ENCODE assay signal across 17 mouse cellular contexts in genomic region chr8:120063326-120063725, GRCm38 (mm10). TPM values are rescaled to one million over a fixed set of nuclear protein-coding genes. Genes with fewer than 3 reads are reported as not detected.
A peak's percentile ranks its signal among the peaks of the same experiment; 100 is the strongest.
DNase-seq lines count a peak whose midpoint lies in the region; ATAC-seq and TF ChIP-seq lines count a peak whose summit lies in the region.
"Had no signal": no experiment of that assay in that cellular context is flagged by ENCODE, and none has a peak within 500 bp of the region (broad histone marks: within the 10 kb centered on the region; RNA-seq: fewer than 3 reads in every experiment).

No protein-coding gene starts in this region.

- H3K36me3 ChIP-seq in heart, embryonic 10.5 days: no peaks in the 10 kb centered on the region
- H3K36me3 ChIP-seq: embryonic facial prominence, embryonic 12.5 days; forebrain, embryonic 12.5 days; hindbrain, embryonic 10.5 days; midbrain, embryonic 12.5 days had no signal

- WGBS in heart, embryonic 10.5 days: 78% methylated on average over 3 of the region's 3 CpGs

- TF ChIP-seq CTCF in gastrocnemius, adult 2 months (IDR thresholded peaks at IDR 0.05): no peak

- intact Hi-C loops in gastrocnemius, adult 2 months (cut with DNase I): loop anchor here (2.0 kb wide), 1 partner anchor 59 kb away; no protein-coding TSS in a partner anchor
- intact Hi-C loops in gastrocnemius, postnatal 14 days (cut with DNase I; ENCODE audit: low total_unique reads): loop anchor here (5.0 kb wide), 1 partner anchor 61 kb away; no protein-coding TSS in a partner anchor
- intact Hi-C loops in left cerebral cortex, postnatal 25 days (cut with DNase I): no loop called here

- peaks cover 6% of the 10 kb centered on the region for H3K4me1 ChIP-seq in heart, embryonic 10.5 days
- H3K4me1 ChIP-seq: midbrain, embryonic 12.5 days had no signal

- DNase-seq in gastrocnemius, adult 2 months: no peak
- DNase-seq in gastrocnemius, postnatal 14 days: no peak
- DNase-seq in naive thymus-derived CD4-positive, alpha-beta T cell, adult 2 months (ENCODE audit: low read depth): peak; percentile 46
- DNase-seq in thymus, postnatal 36 days: peak; percentile 58 to 69
- no peak for DNase-seq in heart, embryonic 10.5 days (ENCODE audit: low spot score)
- no peak for DNase-seq in left cerebral cortex, postnatal 25 days (ENCODE audit: low spot score in 2 of 2)
- no peak for DNase-seq in adrenal gland, adult 8-10 months
- DNase-seq: cerebellum, postnatal 14 days; lung, postnatal 14 days had no signal

- peak overlapping the region; percentile 69 for H3K27ac ChIP-seq in gastrocnemius, adult 2 months
- H3K27ac ChIP-seq in heart, embryonic 10.5 days: no peak overlapping the region
- H3K27ac ChIP-seq: embryonic facial prominence, embryonic 12.5 days; forebrain, embryonic 12.5 days; midbrain, embryonic 12.5 days had no signal

- peaks cover 38% of the 10 kb centered on the region for H3K27me3 ChIP-seq in heart, embryonic 10.5 days (ENCODE audit: insufficient read depth, poor library complexity, severe bottlenecking)
- H3K27me3 ChIP-seq: embryonic facial prominence, embryonic 12.5 days; forebrain, embryonic 12.5 days; midbrain, embryonic 12.5 days had no signal

- H3K9me3 ChIP-seq in heart, embryonic 10.5 days: no peaks in the 10 kb centered on the region
- H3K9me3 ChIP-seq: embryonic facial prominence, embryonic 12.5 days; forebrain, embryonic 12.5 days; hindbrain, embryonic 10.5 days; midbrain, embryonic 12.5 days had no signal

- no peak overlapping the region for H3K4me3 ChIP-seq in gastrocnemius, adult 2 months
- H3K4me3 ChIP-seq in heart, embryonic 10.5 days: no peak overlapping the region
- H3K4me3 ChIP-seq: embryonic facial prominence, embryonic 12.5 days; erythroblast, embryonic 14.5 days; forebrain, embryonic 12.5 days; hindbrain, embryonic 10.5 days; midbrain, embryonic 12.5 days had no signal

- peak; percentile 84 for ATAC-seq in CD4-positive, CD25-positive, alpha-beta regulatory T cell, adult 4 months
- ATAC-seq: hindbrain, embryonic 16.5 days; intestine, postnatal 0 days had no signal

RNA-seq across cellular contexts. Expression of gene Zdhhc7, which starts 38.0 kb away (rescaled TPM):
- total RNA-seq in gastrocnemius, adult 2 months (2021): 10 to 100 TPM; 23.9 to 27.6 TPM
- 10 to 100 TPM; 21.0 to 21.2 TPM for total RNA-seq in gastrocnemius, postnatal 14 days (2021)
- polyA plus RNA-seq in CD4-positive, CD25-positive, alpha-beta regulatory T cell, adult 4 months (2017; shearing (Covaris generic)): 1 to 10 TPM; 4.9 to 5.4 TPM
- 35.5 and 37.3 TPM in 2 replicates for polyA plus RNA-seq in heart, embryonic 10.5 days (2016; fragmentation: Nextera tagmentation; extraction: Ambion mirVana)
- 10 to 100 TPM; 36.5 to 40.0 TPM for total RNA-seq in left cerebral cortex, postnatal 25 days (2021)
- total RNA-seq in adrenal gland, adult 8-10 months (2022): 10 to 100 TPM; 50.1 to 70.1 (median 55.6) TPM

RNA-seq across cellular contexts. Expression of gene 6430548M08Rik, which starts 50.6 kb away (rescaled TPM):
- 10 to 100 TPM; 26.5 to 30.0 TPM for total RNA-seq in gastrocnemius, adult 2 months (2021)
- 10 to 100 TPM; 16.7 to 20.3 TPM for total RNA-seq in gastrocnemius, postnatal 14 days (2021)
- under 1 TPM in 1 of 2 experiments, not detected in 1; 0.20 TPM for polyA plus RNA-seq in CD4-positive, CD25-positive, alpha-beta regulatory T cell, adult 4 months (2017; shearing (Covaris generic))
- polyA plus RNA-seq in heart, embryonic 10.5 days (2016; fragmentation: Nextera tagmentation; extraction: Ambion mirVana): 8.2 and 11.9 TPM in 2 replicates
- total RNA-seq in left cerebral cortex, postnatal 25 days (2021): 100 to 1,000 TPM; 221 to 232 TPM
- 100 to 1,000 TPM; 110 to 182 (median 142) TPM for total RNA-seq in adrenal gland, adult 8-10 months (2022)

Comparison
In these comparisons a context has a peak if more than half of its experiments do, and no peak if none do; other contexts are left out.
1. DNase-seq: peak in naive thymus-derived CD4-positive, alpha-beta T cell, adult 2 months (single experiment) and thymus, postnatal 36 days (2 of 2); none in gastrocnemius, adult 2 months (single experiment), gastrocnemius, postnatal 14 days (single experiment), heart, embryonic 10.5 days (single experiment), left cerebral cortex, postnatal 25 days (0 of 2) and adrenal gland, adult 8-10 months (single experiment).